Mouse (Mus musculus) MEL (cell line): ENCODE data around the gene Pdgfra. TPM values are rescaled to one million over a fixed set of nuclear protein-coding genes. Genes with fewer than 3 reads are reported as not detected.

ENCODE experiments used
- DNase-seq: peaks from one replicate; pipeline ENCODE4 v3.0.0; 2011; ENCODE audit warnings: low read depth, low spot score
- H3K27ac ChIP-seq: 2 replicates; pipeline ENCODE4 v1.5.1; 2012; ENCODE audit warnings: low read depth, mild to moderate bottlenecking, control low read depth, low read length, moderate library complexity; ENCODE audit not compliant: control insufficient read depth
- H3K27me3 ChIP-seq, 2 experiments: fragments of 150-350 bp in 1 of 2; sonication (generic) in 1 of 2; 2 replicates each; pipeline ENCODE4 v1.6.1; 2012; ENCODE audit warnings: low read length in 2 of 2, mild to moderate bottlenecking in 2 of 2, improper control_type of control experiment in 1 of 2, moderate library complexity in 1 of 2; ENCODE audit not compliant: insufficient read depth in 2 of 2, control insufficient read depth in 1 of 2
- H3K36me3 ChIP-seq, 2 experiments: 2 replicates each; pipeline ENCODE4 v1.6.1; 2012 to 2014; ENCODE audit warnings: low read length in 2 of 2, improper control_type of control experiment in 1 of 2, inconsistent platforms in 1 of 2, mild to moderate bottlenecking in 1 of 2; ENCODE audit not compliant: insufficient read depth in 2 of 2, control insufficient read depth in 1 of 2
- H3K4me1 ChIP-seq, 2 experiments: fragments of 150-350 bp in 1 of 2; sonication (generic) in 1 of 2; 2 replicates each; pipeline ENCODE4 v1.6.1; 2012; ENCODE audit warnings: low read length in 2 of 2, improper control_type of control experiment in 1 of 2, mild to moderate bottlenecking in 1 of 2; ENCODE audit not compliant: insufficient read depth in 2 of 2, control insufficient read depth in 1 of 2
- H3K4me3 ChIP-seq, 2 experiments: fragments of 150-350 bp in 1 of 2; sonication (generic) in 1 of 2; 2 replicates each; pipeline ENCODE4 v1.5.1; 2012; ENCODE audit warnings: low read depth in 2 of 2, low read length in 2 of 2, mild to moderate bottlenecking in 2 of 2, moderate library complexity in 2 of 2, control low read depth in 1 of 2, improper control_type of control experiment in 1 of 2; ENCODE audit not compliant: control insufficient read depth in 1 of 2, insufficient read depth in 1 of 2
- H3K79me2 ChIP-seq: 2 replicates; pipeline ENCODE4 v1.6.1; 2012; ENCODE audit warnings: mild to moderate bottlenecking, low read length, moderate library complexity; ENCODE audit not compliant: control insufficient read depth, poor library complexity, insufficient read depth
- H3K9ac ChIP-seq: 2 replicates; pipeline ENCODE4 v1.6.1; 2012; ENCODE audit warnings: low read depth, mild to moderate bottlenecking, control low read depth, low read length, moderate library complexity; ENCODE audit not compliant: control insufficient read depth, poor library complexity, severe bottlenecking
- H3K9me3 ChIP-seq: fragments of 150-350 bp; sonication (generic); replicated peaks from 2 replicates; pipeline ENCODE4 v1.6.1; 2012; ENCODE audit warnings: mild to moderate bottlenecking, low read length, improper control_type of control experiment, moderate library complexity; ENCODE audit not compliant: insufficient read depth
- CTCF ChIP-seq, 3 experiments: IDR thresholded peaks in 2 of 3; conservative IDR thresholded peaks in 1 of 3; 2 replicates each; pipeline ENCODE4 v1.5.1; 2011 to 2012; ENCODE audit warnings: low read length in 3 of 3, low read depth in 2 of 3, mild to moderate bottlenecking in 2 of 3, improper control_type of control experiment in 1 of 3, inconsistent platforms in 1 of 3, mixed read lengths in 1 of 3, moderate library complexity in 1 of 3; ENCODE audit not compliant: control insufficient read depth in 1 of 3, insufficient read depth in 1 of 3, poor library complexity in 1 of 3, severe bottlenecking in 1 of 3
- ELF1 ChIP-seq: IDR thresholded peaks from 2 replicates; pipeline ENCODE4 v1.6.1; 2014; ENCODE audit warnings: low read depth, mild to moderate bottlenecking, inconsistent platforms, low read length, improper control_type of control experiment, moderate library complexity
- EP300 ChIP-seq, 2 experiments: IDR thresholded peaks; 2 replicates each; pipeline ENCODE4 v1.6.1; 2011; ENCODE audit warnings: improper control_type of control experiment in 2 of 2, low read length in 2 of 2, low read depth in 1 of 2, mild to moderate bottlenecking in 1 of 2
- GATA1 ChIP-seq: IDR thresholded peaks from 2 replicates; pipeline ENCODE4 v1.6.1; 2011; ENCODE audit warnings: low read depth, low read length, improper control_type of control experiment
- JUND ChIP-seq: IDR thresholded peaks from 2 replicates; pipeline ENCODE4 v1.6.1; 2011; ENCODE audit warnings: low read depth, mild to moderate bottlenecking, improper control_type of control experiment, low read length
- KAT2A ChIP-seq: conservative IDR thresholded peaks from 2 replicates; pipeline ENCODE4 v1.6.1; 2012; ENCODE audit warnings: low read depth, low read length, improper control_type of control experiment, inconsistent platforms
- MAFK ChIP-seq: IDR thresholded peaks from 2 replicates; pipeline ENCODE4 v1.6.1; 2011; ENCODE audit warnings: low read depth, mild to moderate bottlenecking, low read length, improper control_type of control experiment, borderline replicate concordance
- MAX ChIP-seq: IDR thresholded peaks from 2 replicates; pipeline ENCODE4 v1.6.1; 2011; ENCODE audit warnings: low read length, improper control_type of control experiment
- NELFE ChIP-seq: IDR thresholded peaks from 2 replicates; pipeline ENCODE4 v1.6.1; 2011; ENCODE audit warnings: low read depth, low read length, improper control_type of control experiment
- POLR2A ChIP-seq, 2 experiments: IDR thresholded peaks; 2 replicates each; pipeline ENCODE4 v1.6.1; 2011 to 2012; ENCODE audit warnings: low read length in 2 of 2, mild to moderate bottlenecking in 2 of 2, control low read depth in 1 of 2, improper control_type of control experiment in 1 of 2, low read depth in 1 of 2, moderate library complexity in 1 of 2; ENCODE audit not compliant: control insufficient read depth in 1 of 2, insufficient read depth in 1 of 2, poor library complexity in 1 of 2
- POLR2AphosphoS2 ChIP-seq: IDR thresholded peaks from 2 replicates; pipeline ENCODE4 v1.6.1; 2011; ENCODE audit warnings: low read length, improper control_type of control experiment
- RCOR1 ChIP-seq: IDR thresholded peaks from 2 replicates; pipeline ENCODE4 v1.6.1; 2012; ENCODE audit warnings: low read depth, mild to moderate bottlenecking, inconsistent platforms, low read length, improper control_type of control experiment
- TBP ChIP-seq: IDR thresholded peaks from 2 replicates; pipeline ENCODE4 v1.8.0; 2011; ENCODE audit warnings: low read depth, low read length, improper control_type of control experiment
- USF2 ChIP-seq, 2 experiments: IDR thresholded peaks; 2 replicates each; pipeline ENCODE4 v1.6.1; 2011 to 2012; ENCODE audit warnings: improper control_type of control experiment in 2 of 2, low read length in 2 of 2, borderline replicate concordance in 1 of 2, inconsistent platforms in 1 of 2, low read depth in 1 of 2, mild to moderate bottlenecking in 1 of 2; ENCODE audit not compliant: insufficient read depth in 1 of 2
- ZC3H11A ChIP-seq: IDR thresholded peaks from 2 replicates; pipeline ENCODE4 v1.6.1; 2012; ENCODE audit warnings: low read depth, mild to moderate bottlenecking, inconsistent platforms, low read length, improper control_type of control experiment
- ZKSCAN1 ChIP-seq: IDR thresholded peaks from 2 replicates; pipeline ENCODE4 v1.6.1; 2012; ENCODE audit warnings: low read depth, mild to moderate bottlenecking, inconsistent platforms, low read length, improper control_type of control experiment, moderate library complexity
- ZNF384 ChIP-seq: IDR thresholded peaks from 2 replicates; pipeline ENCODE4 v1.6.1; 2012; ENCODE audit warnings: low read depth, mild to moderate bottlenecking, inconsistent platforms, low read length, improper control_type of control experiment
- polyA plus RNA-seq, 2 experiments: library from polyadenylated mRNA; stranded (reverse) in 1 of 2; unstranded in 1 of 2; fragments of >175 nt in 1 of 2; fragments of >200 nt in 1 of 2; gene quantifications; 2 replicates each; pipeline versions ENCODE4 v1.2.1 to v1.2.4; 2012; ENCODE audit warnings: low replicate concordance in 2 of 2, low read depth in 1 of 2; ENCODE audit not compliant: insufficient read length in 2 of 2, insufficient read depth in 1 of 2, missing spikeins in 1 of 2
- total RNA-seq: library from RNA; depleted of rRNA; stranded (reverse); fragments of 300-350 nt; gene quantifications from 2 replicates; pipeline ENCODE4 v1.2.3, GENCODE M21; 2012

Pdgfra gene
- total and polyA plus RNA-seq, 3 experiments = 0.07 TPM; not detected in 2

DNA sequence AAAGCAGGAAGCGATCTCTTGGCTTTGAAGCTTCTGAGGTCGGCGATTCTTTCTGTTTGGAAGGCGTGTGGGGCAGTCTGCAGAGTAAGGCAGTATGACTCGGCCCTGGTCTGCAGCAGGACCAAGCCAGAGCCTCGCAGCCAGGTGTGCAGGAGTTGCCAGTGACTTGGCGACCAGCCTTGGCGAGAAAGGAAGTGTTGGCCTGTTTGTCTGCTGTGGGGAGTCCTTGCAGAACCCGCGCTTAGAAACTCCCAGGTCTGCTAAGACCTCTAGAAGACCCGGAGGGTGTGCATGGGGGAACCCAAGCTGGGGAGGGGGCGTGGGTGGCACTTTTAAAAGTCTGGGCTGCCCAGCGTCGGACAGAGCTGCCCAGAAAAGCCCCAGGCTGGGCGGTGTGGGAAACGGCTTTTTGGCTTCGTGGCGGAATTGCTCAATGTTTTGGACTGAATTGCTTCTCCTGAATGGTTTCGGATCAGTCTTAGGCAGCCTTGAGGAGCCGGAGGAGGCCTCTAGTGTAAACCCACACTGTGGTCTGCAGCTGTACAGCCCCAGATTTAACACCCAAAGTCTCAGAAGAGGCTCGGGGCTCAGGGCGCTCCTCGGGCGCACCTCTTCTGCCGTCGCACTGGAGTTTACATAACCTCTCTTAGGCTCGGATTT, 2.0 kb downstream of the Pdgfra start:
- Histone ChIP-seq H3K36me3 (no peaks in the 10 kb centered on the region), H3K27ac (no peak overlapping the region), H3K4me3 (no peak overlapping the region), H3K4me1 (no peaks in the 10 kb centered on the region), H3K9ac (no peak overlapping the region), H3K9me3 (no peaks in the 10 kb centered on the region), H3K27me3 (no peaks in the 10 kb centered on the region; a peak in 1 of 4 replicates), H3K79me2 (no peaks in the 10 kb centered on the region)
- DNase-seq = no peak
- TF ChIP-seq ZC3H11A (no peak), MAX (no peak), USF2 (IDR thresholded peaks at IDR 0.05; ENCODE audit: borderline replicate concordance in 1 of 2, insufficient read depth in 1 of 2, low read depth in 1 of 2, low read length in 2 of 2) (no peak), ELF1 (no peak), TBP (no peak), CTCF (IDR thresholded peaks at IDR 0.05 in 2 of 3, conservative IDR thresholded peaks at IDR 0.05 in 1 of 3; ENCODE audit: control insufficient read depth in 1 of 3, insufficient read depth in 1 of 3, low read depth in 2 of 3, low read length in 3 of 3, poor library complexity in 1 of 3, severe bottlenecking in 1 of 3) (no peak), KAT2A (no peak), GATA1 (no peak), POLR2A (IDR thresholded peaks at IDR 0.05; ENCODE audit: control insufficient read depth in 1 of 2, insufficient read depth in 1 of 2, low read depth in 1 of 2, low read length in 2 of 2, poor library complexity in 1 of 2) (no peak), NELFE (no peak), JUND (no peak), POLR2AphosphoS2 (no peak), MAFK (no peak), ZNF384 (no peak)

DNA sequence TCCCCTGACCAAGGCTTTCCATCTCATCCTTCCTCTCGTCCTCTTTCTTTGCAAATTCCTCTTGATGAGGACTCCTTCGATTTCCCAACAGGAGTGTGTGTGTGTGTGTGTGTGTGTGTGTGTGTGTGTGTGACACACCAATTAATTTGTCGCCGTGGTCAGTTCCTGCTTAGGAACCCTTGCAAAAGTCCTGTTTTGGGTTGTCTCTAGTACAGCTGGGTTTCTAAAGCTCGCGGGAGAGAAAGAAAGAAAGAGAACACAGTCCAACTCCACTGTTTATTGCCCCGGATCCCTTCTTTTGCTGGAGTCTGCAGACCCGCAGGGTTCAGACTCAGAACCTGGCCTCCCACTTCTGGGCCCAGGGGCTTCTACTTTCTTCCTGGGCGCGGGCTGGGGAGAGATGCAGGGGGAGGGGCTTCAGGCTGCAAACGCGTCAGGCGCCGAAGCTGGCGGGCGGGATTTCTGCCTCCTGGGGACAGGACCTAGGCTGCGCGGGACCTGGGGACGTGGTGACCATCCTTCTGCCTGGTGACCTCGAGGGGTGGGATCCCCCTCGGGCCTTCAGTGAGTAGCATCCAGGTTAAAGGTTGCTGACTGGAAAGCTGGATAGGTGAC, 2.6 kb downstream of the Pdgfra start:
- Histone ChIP-seq H3K9ac (no peak overlapping the region), H3K27me3 (no peaks in the 10 kb centered on the region; a peak in 1 of 4 replicates), H3K27ac (no peak overlapping the region), H3K4me1 (no peaks in the 10 kb centered on the region)
- TF ChIP-seq RCOR1 (no peak), ZKSCAN1 (no peak), EP300 (IDR thresholded peaks at IDR 0.05; ENCODE audit: low read depth in 1 of 2, low read length in 2 of 2) (no peak)
- TF ChIP-seq, all 39 proteins: peak for 0
- no peak for DNase-seq
- Histone ChIP-seq H3K79me2 (no peaks in the 10 kb centered on the region), H3K9me3 (no peaks in the 10 kb centered on the region), H3K4me3 (no peak overlapping the region), H3K36me3 (no peaks in the 10 kb centered on the region)
